Mouse (Mus musculus) thymus, adult 2 months (tissue): Measurements from ENCODE around the gene Vti1a.

Experiments
- CTCF ChIP-seq: fragments of 200-500 bp; IDR thresholded peaks from 2 replicates; pipeline ENCODE4 v1.5.1; 2012; ENCODE audit warnings: mild to moderate bottlenecking, control low read depth, low read length, moderate library complexity, borderline replicate concordance; ENCODE audit not compliant: control insufficient read depth, poor library complexity, insufficient read depth; ENCODE audit errors: extremely low read depth
- POLR2A ChIP-seq: fragments of 200-500 bp; IDR thresholded peaks from 2 replicates; pipeline ENCODE4 v1.6.1; 2012; ENCODE audit warnings: mild to moderate bottlenecking, low read length, control low read depth, moderate library complexity; ENCODE audit not compliant: control insufficient read depth, poor library complexity, insufficient read depth; ENCODE audit errors: extremely low read depth

DNA sequence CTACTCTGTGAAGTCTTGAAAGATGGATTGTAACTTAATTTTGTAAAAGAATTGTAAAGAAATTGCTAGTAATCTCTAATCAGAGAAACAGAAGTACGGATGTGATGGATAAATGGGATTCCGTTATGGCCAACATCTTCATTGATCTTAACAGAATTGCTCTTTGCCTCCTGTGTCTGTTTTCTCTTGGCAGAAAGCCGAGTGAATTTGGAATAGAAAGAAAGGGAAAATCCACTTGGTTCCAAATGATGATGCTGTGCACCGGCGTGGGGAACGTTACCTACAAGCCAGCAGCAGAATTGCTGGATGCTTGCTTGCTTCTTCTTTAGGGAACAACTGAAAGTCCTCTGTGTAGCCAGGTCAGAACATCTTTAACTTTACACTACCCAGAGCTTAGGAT lies 24.4 kb downstream of the Vti1a start:
- TF ChIP-seq CTCF (no peak), POLR2A (no peak)
